Mouse (Mus musculus): ENCODE measurements around the gene Tigar. TPM values are rescaled to one million over a fixed set of nuclear protein-coding genes. Genes with fewer than 3 reads are reported as not detected.

Gene Tigar
- polyA plus RNA-seq, 1 experiment from 2014 or later: 2.9 TPM

GRCm38 (mm10) chr6:127149944-127150662, 40.7 kb upstream of the Tigar start:
- Histone ChIP-seq H3K9ac (peak overlapping the region; percentile 90), H3K4me3 (replicated peaks) (peak overlapping the region; percentile 82), H3K4me1 (peaks cover 44% of the 10 kb centered on the region), H3K9me3 (no peaks in the 10 kb centered on the region), H3K27me3 (replicated peaks) (no peaks in the 10 kb centered on the region), H3K27ac (peak overlapping the region; percentile 80), H3K36me3 (peaks cover 2% of the 10 kb centered on the region; the same call in 1 of the 2 replicates), H3K4me2 (peak overlapping the region; percentile 91)
- ATAC-seq (ENCODE audit: insufficient read depth, low FRiP score, low read depth): no peak
- under 1% methylated on average over 38 of the region's 38 CpGs for WGBS

GRCm38 (mm10) chr6:127149303-127149943, 40.1 kb upstream of the Tigar start:
- WGBS: 0% methylated on average over 30 of the region's 30 CpGs
- H3K4me1 ChIP-seq: peaks cover 44% of the 10 kb centered on the region
- peak overlapping the region; percentile 80 for H3K27ac ChIP-seq
- H3K36me3 ChIP-seq: peaks cover 2% of the 10 kb centered on the region; the same call in 1 of the 2 replicates
- H3K4me3 ChIP-seq (replicated peaks): peak overlapping the region; percentile 82
- H3K9me3 ChIP-seq: no peaks in the 10 kb centered on the region
- ATAC-seq (ENCODE audit: insufficient read depth, low FRiP score, low read depth): no peak
- no peaks in the 10 kb centered on the region for H3K27me3 ChIP-seq (replicated peaks)
- peak overlapping the region; percentile 90 for H3K9ac ChIP-seq
- peak overlapping the region; percentile 91 for H3K4me2 ChIP-seq

- Histone ChIP-seq H3K36me3 (peaks cover 2% of the 10 kb centered on the region; the same call in 1 of the 2 replicates), H3K4me1 (peaks cover 46% of the 10 kb centered on the region), H3K9me3 (no peaks in the 10 kb centered on the region), H3K4me3 (replicated peaks) (peak overlapping the region; percentile 82), H3K9ac (peak overlapping the region; percentile 90), H3K27ac (peak overlapping the region; percentile 80), H3K27me3 (replicated peaks) (no peaks in the 10 kb centered on the region), H3K4me2 (peak overlapping the region; percentile 91)
- 8% methylated on average over 20 of the region's 20 CpGs for WGBS
- no peak for ATAC-seq (ENCODE audit: insufficient read depth, low FRiP score, low read depth)
Observed at GRCm38 (mm10) chr6:127148526-127149302, 39.4 kb upstream of the Tigar start.

- Histone ChIP-seq H3K9me3 (no peaks in the 10 kb centered on the region), H3K36me3 (peaks cover 2% of the 10 kb centered on the region; the same call in 1 of the 2 replicates), H3K4me2 (peak overlapping the region; percentile 91), H3K27me3 (replicated peaks) (no peaks in the 10 kb centered on the region), H3K4me1 (peaks cover 44% of the 10 kb centered on the region), H3K27ac (no peak overlapping the region), H3K4me3 (replicated peaks) (peak overlapping the region; percentile 82; the same call in 1 of the 2 replicates), H3K9ac (no peak overlapping the region)
- ATAC-seq (ENCODE audit: insufficient read depth, low FRiP score, low read depth): peak; percentile 9; the same call in 1 of the 2 replicates
- WGBS: under 1% methylated on average over 4 of the region's 4 CpGs
Observed at GRCm38 (mm10) chr6:127147665-127148064, 38.3 kb upstream of the Tigar start.

- peaks cover 37% of the 10 kb centered on the region for H3K4me1 ChIP-seq
- WGBS: 78% methylated on average over 3 of the region's 3 CpGs
- peaks cover 6% of the 10 kb centered on the region; the same call in 1 of the 2 replicates for H3K36me3 ChIP-seq
- H3K4me2 ChIP-seq: no peak overlapping the region
- 0 out of 2 replicates have a peak overlapping the region, but pooled peaks have one; percentile 22 for H3K27ac ChIP-seq
- H3K27me3 ChIP-seq (replicated peaks): no peaks in the 10 kb centered on the region
- H3K4me3 ChIP-seq (replicated peaks): no peak overlapping the region
- ATAC-seq (ENCODE audit: insufficient read depth, low FRiP score, low read depth): no peak
- no peaks in the 10 kb centered on the region for H3K9me3 ChIP-seq
- H3K9ac ChIP-seq: no peak overlapping the region
Observed at GRCm38 (mm10) chr6:127146322-127146947, 37.1 kb upstream of the Tigar start.

DNA sequence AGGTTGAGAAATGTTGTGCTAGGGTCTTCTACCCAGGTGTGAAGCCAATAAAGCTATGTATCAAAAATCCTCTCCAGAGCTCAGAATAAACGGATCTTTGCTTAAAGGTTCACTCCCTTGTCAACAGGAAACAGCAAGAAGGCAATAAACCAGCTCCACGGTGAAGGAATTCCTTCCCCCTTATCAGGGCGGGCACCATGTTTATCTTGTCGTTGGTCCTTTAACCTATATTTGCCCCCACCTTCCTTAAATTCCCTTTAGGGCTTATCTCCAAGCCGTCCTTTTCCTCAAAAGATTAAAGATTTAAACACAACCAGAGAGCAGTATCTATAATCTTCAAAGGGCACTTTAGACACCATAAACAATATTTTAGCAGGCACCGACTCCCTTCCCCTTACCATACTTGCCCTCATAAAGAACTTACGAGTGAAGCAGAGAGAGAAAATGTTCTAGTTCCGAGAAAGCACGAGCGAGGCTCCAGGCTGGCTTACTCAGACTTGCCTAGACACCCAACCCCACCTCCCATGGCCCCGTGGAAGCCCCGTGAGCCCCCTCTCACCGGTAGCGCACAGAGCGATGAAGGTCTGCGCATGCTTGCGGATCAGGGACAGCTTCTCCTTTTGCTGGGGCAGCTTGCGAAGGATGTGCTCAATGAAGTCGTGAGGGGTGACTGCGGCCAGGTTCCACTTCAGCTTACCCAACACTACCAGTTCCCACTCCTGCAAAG, 36.3 kb upstream of the Tigar start:
- Histone ChIP-seq H3K9me3 (no peaks in the 10 kb centered on the region), H3K4me3 (replicated peaks) (no peak overlapping the region), H3K9ac (no peak overlapping the region), H3K36me3 (peaks cover 12% of the 10 kb centered on the region), H3K27me3 (replicated peaks) (no peaks in the 10 kb centered on the region), H3K27ac (0 out of 2 replicates have a peak overlapping the region, but pooled peaks have one; percentile 22), H3K4me2 (no peak overlapping the region), H3K4me1 (peaks cover 34% of the 10 kb centered on the region)
- WGBS: 47% methylated on average over 20 of the region's 20 CpGs
- ATAC-seq (ENCODE audit: insufficient read depth, low FRiP score, low read depth): no peak

GRCm38 (mm10) chr6:127143576-127144288, 34.4 kb upstream of the Tigar start:
- 75% methylated on average over 7 of the region's 7 CpGs for WGBS
- Histone ChIP-seq H3K27me3 (replicated peaks) (no peaks in the 10 kb centered on the region), H3K27ac (no peak overlapping the region), H3K4me2 (no peak overlapping the region), H3K9ac (no peak overlapping the region), H3K9me3 (no peaks in the 10 kb centered on the region), H3K4me1 (peaks cover 34% of the 10 kb centered on the region), H3K36me3 (peaks cover 31% of the 10 kb centered on the region), H3K4me3 (replicated peaks) (no peak overlapping the region)
- ATAC-seq (ENCODE audit: insufficient read depth, low FRiP score, low read depth): no peak

- H3K27ac ChIP-seq: no peak overlapping the region
- no peak for ATAC-seq (ENCODE audit: insufficient read depth, low FRiP score, low read depth)
- no peak overlapping the region for H3K4me2 ChIP-seq
- H3K9ac ChIP-seq: no peak overlapping the region
- H3K27me3 ChIP-seq (replicated peaks): no peaks in the 10 kb centered on the region
- 75% methylated on average over 10 of the region's 10 CpGs for WGBS
- H3K4me3 ChIP-seq (replicated peaks): no peak overlapping the region
- H3K4me1 ChIP-seq: peaks cover 31% of the 10 kb centered on the region
- H3K9me3 ChIP-seq: no peaks in the 10 kb centered on the region
- H3K36me3 ChIP-seq: peaks cover 37% of the 10 kb centered on the region
Observed at GRCm38 (mm10) chr6:127143124-127143520, 33.8 kb upstream of the Tigar start.

DNA sequence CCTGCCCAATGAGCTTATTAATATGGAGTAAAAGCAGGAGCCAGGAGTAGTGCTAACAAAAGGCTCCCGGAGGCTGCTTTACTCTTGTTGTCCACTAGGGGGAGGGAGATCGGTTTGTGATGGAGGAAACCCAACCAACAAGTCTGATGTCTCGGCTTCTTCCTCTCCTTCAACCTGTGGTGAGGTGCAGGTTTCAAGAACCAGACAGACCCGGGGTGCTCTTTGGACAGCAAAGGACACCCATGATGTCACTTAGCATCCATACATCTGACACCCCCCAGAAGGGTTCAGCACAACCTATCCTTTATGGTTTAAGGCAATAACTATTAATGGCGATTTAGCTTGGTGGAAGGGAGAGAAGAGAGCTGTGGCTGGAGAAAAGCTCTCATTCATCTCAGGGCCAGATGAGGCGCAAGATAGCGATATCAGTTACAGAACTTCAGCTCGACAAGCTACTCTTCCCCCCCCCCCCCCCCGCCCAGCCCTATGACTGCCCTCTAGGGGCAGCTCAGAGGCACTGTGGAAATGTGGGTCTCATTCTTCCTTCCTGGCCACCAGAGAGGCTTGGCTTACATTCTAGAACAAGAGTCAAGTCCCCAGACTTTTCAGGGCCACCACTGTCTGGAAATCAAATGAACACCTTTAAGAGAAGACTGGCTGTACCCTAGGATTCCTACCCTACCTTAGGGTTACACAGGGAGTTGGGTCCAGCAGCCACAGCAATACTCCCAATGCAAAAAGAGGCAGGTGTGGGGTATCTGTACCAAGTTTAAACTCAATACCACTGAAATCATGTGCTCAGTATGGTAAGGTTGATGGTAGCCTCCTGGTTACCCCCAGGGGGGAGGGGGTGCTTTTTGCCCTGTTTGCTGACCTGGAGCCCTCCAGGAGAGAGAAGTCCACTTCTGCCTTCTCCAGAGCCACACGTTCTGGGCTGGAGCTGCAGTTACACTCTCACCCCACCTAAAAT, 33.1 kb upstream of the Tigar start:
- Histone ChIP-seq H3K4me1 (peaks cover 25% of the 10 kb centered on the region; the same call in 1 of the 2 replicates), H3K4me2 (peak overlapping the region; percentile 27; the same call in 1 of the 2 replicates), H3K27me3 (replicated peaks) (no peaks in the 10 kb centered on the region), H3K36me3 (peaks cover 42% of the 10 kb centered on the region), H3K9ac (no peak overlapping the region), H3K27ac (peak overlapping the region; percentile 16; the same call in 1 of the 2 replicates), H3K4me3 (replicated peaks) (no peak overlapping the region), H3K9me3 (no peaks in the 10 kb centered on the region)
- ATAC-seq (ENCODE audit: insufficient read depth, low FRiP score, low read depth): peak; percentile 45; the same call in 1 of the 2 replicates
- 20% methylated on average over 8 of the region's 10 CpGs for WGBS

Measured in stomach, embryonic 15.5 days (tissue).